Mouse (Mus musculus): ENCODE measurements around the gene Abhd14b.

Gene Abhd14b

GRCm38 (mm10) chr9:106429221-106430014 is 17.8 kb upstream of the Abhd14b start, which contains the start of gene Rpl29:
Gene Rpl29 (plus strand): TSS chr9:106429454.
- DNase-seq (ENCODE audit: low read depth) = peak; percentile 86

DNA sequence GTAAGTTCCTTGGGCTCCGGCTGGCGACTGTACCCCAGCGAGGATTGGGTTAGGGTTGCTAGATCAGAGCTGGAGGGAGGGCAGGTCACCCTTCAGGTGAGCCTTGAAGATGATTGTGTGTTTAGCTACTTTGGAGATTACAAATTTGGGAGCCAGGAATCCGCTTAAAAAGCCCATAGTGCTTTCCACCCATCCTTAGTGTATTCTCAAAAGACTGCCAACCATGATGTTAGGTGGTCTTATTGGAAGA is 17.3 kb upstream of the Abhd14b start:
- no peak for DNase-seq (ENCODE audit: low read depth)

- DNase-seq (ENCODE audit: low read depth) = no peak
Measured at GRCm38 (mm10) chr9:106433389-106433788, 13.9 kb upstream of the Abhd14b start.

- no peak for DNase-seq (ENCODE audit: low read depth)
Measured at GRCm38 (mm10) chr9:106436566-106436965, 10.7 kb upstream of the Abhd14b start.

DNA sequence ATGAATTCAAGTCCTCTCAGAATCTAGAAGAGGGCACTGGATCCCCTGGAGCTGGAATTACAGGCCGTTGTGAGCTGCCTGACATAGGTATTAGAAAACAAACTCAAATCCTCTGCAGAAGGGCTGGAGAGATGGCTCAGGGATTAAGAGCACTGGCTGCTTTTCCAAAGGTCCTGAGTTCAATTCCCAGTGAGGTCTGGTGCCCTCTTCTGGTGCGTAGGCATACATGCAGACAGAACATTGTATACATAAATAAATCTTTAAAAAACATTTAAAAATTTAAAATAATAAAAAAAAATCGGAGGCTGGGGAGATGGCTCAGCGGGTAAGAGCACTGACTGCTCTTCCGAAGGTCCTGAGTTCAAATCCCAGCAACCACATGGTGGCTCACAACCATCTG is 4.6 kb upstream of the Abhd14b start:
- no peak for DNase-seq (ENCODE audit: low read depth)

DNA sequence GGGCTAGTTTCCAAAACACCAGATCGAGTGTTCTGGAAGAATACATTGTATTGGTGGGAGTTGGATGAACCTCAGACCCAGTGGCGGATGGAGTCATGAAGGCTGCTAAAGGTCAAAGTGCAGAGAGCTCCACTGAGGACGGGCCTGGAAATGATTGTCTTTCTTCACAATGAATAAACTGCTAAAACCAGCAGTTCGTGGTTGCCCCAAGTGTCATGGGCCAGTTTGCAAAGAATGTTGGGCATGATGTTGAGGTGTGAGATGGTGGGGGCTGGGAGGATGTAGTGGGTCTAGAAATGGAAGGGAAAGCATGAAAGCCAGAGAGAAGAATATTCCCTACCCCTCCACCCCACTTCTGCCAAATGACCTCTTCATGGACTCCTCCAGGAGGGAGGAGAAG is 2.4 kb upstream of the Abhd14b start:
- no peak for DNase-seq (ENCODE audit: low read depth)

DNA sequence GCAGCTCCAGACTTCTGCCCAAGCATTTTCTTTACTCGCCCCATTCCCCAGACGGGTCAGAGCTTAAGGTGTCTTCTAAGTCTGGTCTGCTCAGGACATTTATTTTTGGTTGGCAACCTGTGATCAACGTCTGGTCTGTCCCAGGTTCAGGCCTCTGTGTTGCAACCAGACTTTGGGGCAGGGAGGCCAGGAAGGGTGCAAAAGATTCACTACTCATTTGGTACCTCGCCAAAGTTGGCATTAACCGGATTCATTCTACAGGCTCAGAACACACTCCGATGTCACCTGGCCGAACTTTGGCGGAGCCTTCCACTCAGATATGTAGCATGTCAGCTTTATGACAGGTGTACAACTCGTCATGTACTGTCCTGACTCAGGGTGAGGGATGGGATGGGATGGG is 692 bp downstream of the Abhd14b start:
- DNase-seq (ENCODE audit: low read depth) = no peak

- peak; percentile 81 for DNase-seq (ENCODE audit: low read depth)
Measured at GRCm38 (mm10) chr9:106448498-106449031, 1.3 kb downstream of the Abhd14b start.

DNA sequence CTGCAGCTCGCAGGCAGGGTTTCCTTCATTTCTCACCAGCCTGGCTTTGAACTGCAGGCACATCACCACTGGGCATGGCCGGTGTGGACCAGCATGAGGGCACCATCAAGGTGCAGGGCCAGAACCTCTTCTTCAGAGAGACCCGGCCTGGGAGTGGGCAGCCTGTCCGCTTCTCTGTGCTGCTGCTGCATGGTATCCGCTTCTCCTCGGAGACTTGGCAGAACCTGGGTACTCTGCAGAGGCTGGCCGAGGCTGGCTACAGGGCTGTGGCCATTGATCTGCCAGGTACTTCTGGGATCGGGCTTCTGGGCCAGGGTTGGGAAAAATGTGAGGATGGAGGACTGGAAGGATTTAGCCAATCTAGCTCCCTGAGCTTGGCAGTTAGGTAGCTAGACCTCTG is 2.7 kb downstream of the Abhd14b start:
- DNase-seq (ENCODE audit: low read depth) = no peak

DNA sequence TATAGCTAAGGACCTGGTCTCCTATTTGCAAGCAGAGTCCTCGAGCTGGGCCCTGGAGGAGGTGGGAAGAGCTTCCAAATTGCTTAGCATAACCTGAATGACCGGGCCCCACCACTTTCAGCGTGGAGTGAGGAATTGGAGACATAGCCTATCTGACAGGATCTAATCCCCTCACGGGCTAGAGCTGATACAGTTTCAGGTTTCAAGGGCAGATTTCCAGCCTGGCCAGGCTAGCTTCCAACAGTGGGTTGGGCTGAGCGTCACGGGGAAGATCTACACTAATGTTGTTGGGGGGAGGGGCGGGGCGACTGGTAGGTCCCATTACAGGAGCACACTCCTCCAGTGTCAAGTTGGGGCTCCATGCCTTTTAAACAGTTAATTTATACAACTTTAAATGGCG is 3.4 kb downstream of the Abhd14b start:
- no peak for DNase-seq (ENCODE audit: low read depth)

- no peak for DNase-seq (ENCODE audit: low read depth)
Measured at GRCm38 (mm10) chr9:106451298-106451697, 4.0 kb downstream of the Abhd14b start.

DNA sequence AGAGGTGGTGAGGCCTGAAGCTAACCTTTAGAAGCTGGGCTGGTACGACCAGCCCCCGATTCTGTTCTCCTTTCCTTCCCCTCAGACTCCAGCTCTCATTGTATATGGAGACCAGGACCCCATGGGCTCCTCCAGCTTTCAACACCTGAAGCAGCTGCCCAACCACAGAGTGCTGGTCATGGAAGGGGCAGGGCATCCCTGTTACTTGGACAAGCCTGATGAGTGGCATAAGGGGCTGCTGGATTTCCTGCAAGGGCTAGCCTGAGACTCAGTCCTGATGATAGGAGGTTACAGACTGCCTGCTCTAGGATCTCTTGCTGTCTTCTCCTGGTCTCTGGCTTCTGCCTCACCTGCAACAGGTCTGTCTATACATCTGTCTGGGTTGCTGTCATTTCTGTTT is 4.6 kb downstream of the Abhd14b start:
- no peak for DNase-seq (ENCODE audit: low read depth)

- DNase-seq (ENCODE audit: low read depth) = no peak
Measured at GRCm38 (mm10) chr9:106452351-106452750, 5.1 kb downstream of the Abhd14b start.

DNA sequence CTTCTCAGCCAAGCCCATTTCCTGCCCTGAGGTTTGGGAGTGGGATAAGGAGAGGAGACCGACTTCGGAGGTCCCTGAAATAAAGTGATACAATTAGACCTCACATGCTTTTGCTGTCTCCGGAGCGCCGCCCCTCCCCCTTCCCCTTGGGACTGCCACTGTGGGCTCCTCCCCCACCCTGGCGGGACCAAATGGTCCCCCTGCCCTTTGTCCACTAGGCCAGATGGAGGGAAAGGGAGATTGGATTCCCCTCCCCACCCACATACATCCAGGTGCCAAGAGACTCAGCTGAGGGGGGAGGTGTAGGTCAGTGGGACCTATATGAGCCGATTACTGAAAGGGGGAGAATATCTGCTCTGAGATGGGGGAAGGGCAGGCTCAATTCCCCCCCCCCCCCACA is 5.6 kb downstream of the Abhd14b start:
- no peak for DNase-seq (ENCODE audit: low read depth)

- no peak for DNase-seq (ENCODE audit: low read depth)
Measured at GRCm38 (mm10) chr9:106453271-106454070, 6.2 kb downstream of the Abhd14b start, which contains the start of gene Pcbp4. Gene Pcbp4 (plus strand): TSS chr9:106453291.

DNA sequence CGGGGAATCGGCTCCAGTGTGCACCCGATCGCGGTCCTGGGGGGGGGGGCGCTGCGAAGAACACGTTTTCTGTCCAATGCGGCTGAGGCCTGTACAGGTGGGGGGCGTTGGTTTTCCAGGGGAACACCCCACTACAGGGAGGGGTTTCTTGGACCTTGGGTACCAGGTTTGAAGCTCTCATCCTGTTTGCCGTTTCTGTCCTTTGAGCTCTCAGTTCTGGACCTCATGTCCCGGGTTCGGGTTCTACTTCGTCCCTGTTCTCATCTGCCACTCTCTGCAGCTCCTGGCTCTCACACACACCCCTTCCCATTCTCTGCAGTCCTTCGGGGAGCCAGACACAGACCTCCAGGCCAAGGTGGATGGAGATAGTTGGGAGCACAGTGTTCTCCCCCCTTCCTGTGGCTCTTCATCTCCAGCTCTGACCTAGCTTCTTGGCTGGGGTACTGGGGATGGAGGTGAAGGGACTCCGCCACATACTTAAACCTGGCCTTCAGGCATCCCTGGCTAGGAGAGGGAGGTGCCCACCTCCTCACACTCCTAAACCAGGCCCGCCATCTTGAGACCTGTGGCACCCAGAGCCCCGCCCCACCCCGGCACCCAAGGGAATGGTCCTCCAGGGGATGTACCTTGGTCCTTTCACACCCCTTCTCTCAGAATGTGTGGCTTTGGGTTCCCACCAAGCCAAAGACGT is 7.0 kb downstream of the Abhd14b start:
- no peak for DNase-seq (ENCODE audit: low read depth)

GRCm38 (mm10) chr9:106454888-106455681 is 7.8 kb downstream of the Abhd14b start:
- DNase-seq (ENCODE audit: low read depth) = no peak

DNA sequence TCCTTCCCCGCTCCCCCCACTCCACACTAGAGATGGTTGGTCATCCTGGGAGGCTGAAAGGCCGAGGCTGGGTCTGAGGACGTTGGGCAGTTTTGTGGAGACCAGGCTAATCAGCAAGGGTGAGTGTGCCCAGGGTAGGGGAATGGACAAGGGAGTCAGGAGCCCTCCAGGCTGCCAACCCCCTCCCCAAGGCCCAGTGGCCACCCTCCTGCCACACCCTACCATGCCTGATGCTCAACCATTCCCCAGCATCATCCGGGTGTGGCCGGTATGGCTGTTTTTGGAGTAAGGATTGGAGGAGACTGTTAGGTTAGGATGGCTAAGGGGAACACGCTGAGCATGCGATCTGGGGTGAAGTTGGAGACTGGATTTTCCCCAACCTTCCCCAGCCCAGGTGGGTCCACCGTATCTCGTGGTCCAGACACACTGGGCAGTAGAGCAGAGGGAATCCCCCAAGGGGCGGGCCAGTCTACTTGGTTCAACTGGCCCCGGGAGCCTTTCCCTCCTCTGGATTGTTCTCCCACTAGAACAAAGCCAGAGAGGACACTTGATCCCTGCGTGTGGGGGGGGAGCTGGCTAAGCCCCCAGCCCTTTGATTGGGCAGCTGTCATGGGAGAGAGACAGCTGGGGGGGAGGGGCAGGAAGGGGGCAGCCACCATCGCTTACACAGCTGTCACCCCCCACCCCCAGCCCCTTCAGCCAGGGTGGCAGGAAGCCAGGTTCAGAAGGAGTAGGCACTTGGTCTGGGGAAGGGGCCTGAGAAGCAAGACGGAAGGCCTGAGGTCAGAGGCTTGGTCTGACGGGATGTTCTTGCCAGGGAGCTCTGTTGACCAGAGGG is 9.3 kb downstream of the Abhd14b start:
- no peak for DNase-seq (ENCODE audit: low read depth)

GRCm38 (mm10) chr9:106457163-106457559 is 9.9 kb downstream of the Abhd14b start:
- DNase-seq (ENCODE audit: low read depth) = no peak

DNA sequence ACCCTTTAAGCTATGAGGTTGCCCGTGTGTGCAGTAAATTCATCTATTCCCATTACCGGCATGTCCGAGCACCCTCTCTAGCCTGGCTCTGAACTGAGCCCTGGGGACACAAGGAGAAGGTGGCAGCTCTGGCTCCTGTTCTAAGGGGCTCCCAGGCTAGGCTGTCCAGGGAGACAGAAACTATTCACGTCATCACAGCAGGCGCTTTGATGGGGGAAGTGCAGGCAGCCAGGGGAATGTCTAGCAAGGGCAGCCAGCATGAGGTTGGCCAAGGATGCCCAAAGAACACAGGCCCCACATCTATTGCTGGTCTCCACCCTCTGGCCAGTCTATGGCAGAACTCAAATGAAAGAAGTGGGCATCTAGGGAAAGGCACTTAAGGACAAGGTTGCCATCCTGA is 10.7 kb downstream of the Abhd14b start:
- no peak for DNase-seq (ENCODE audit: low read depth)

GRCm38 (mm10) chr9:106459946-106460345 is 12.7 kb downstream of the Abhd14b start:
- no peak for DNase-seq (ENCODE audit: low read depth)

Measured in fibroblast of lung, adult 2 months (primary cell).